Mouse (Mus musculus) ovary, adult 10 weeks (tissue): ENCODE measurements around the gene Rdh12. TPM values are rescaled to one million over a fixed set of nuclear protein-coding genes. Genes with fewer than 3 reads are reported as not detected.

Experiments
- polyA plus RNA-seq: library from polyadenylated mRNA; stranded (reverse); fragments of 350-450 nt; fragmentation: Illumina TruSeq; extraction: RNeasy Lipid Tissue Mini Kit (QIAGEN cat#74804); gene quantifications from one replicate; pipeline ENCODE4 v1.2.3, GENCODE M21; 2014

The Rdh12 gene
- 1.1 TPM for polyA plus RNA-seq

GRCm38 (mm10) chr12:79208703-79209464 lies at the start of gene Rdh12:
TSS of gene Rdh12 (plus strand) at chr12:79208914.

DNA sequence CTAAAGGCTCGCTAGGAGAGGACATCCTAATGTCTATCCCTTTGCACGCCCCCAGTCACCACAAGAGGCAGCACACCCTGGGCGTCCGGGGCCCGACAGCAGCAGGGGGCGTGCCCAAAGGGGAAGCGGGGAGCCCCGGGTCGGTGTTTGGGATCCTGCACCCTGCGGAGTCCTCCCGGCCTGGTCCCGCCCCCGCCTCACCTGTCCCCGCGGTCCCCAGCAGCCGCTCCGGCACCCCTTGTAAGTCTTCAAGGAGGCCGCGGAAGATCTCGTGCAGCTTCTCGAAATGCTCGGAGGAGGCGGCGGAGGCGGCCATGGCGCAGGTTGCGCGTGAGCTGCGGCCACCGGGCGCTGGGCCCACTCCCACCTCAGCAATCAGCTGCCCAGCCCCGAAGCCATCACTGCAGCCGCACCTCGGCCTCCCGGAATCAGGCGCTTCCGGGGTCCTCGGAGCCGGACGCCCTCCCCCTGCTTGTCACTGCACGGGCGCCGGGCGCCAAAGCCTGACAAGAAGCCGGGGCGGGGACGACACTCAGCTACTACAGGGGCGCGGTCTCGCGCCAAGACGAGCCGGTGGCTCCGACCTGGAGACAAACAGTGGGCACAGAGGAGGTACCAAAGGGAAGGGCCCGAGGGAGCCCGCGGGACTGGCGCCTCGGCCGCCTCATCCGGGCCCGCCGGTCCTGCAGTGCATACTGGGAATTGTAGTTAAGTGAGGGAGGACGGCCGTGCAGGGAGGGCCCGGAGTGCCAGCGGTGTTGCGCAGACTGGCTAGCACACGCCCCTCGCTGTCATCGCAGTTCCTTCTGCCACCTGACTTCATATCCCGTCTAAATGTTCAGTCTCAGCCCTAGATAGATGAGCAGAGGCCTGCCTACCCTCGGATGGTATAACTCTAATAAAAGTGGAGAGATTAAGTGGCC lies 36.4 kb upstream of the Rdh12 start, which contains the start of gene Vti1b:
TSS of gene Vti1b (minus strand) at position 649 of the 923 bp plus-strand sequence.

GRCm38 (mm10) chr12:79192193-79192592 lies 16.5 kb upstream of the Rdh12 start, which contains the start of gene Rdh11:
TSS of gene Rdh11 (minus strand) at chr12:79192293.

Other genes with a start within 250 kb of the Rdh12 start
- 9.6 TPM for gene Tmem229b, start 201.3 kb upstream of the Rdh12 start, polyA plus RNA-seq
- gene Plekhh1, start 179.8 kb upstream of the Rdh12 start, polyA plus RNA-seq = 25.8 TPM
- gene Pigh, start 119.3 kb upstream of the Rdh12 start, polyA plus RNA-seq = 34.4 TPM
- gene Arg2, start 78.1 kb upstream of the Rdh12 start, polyA plus RNA-seq = 16.9 TPM
- gene Vti1b, start 36.2 kb upstream of the Rdh12 start, polyA plus RNA-seq = 61.5 TPM
- gene Rdh11, start 16.6 kb upstream of the Rdh12 start, polyA plus RNA-seq = 44.9 TPM
- gene Zfyve26, start 87.4 kb downstream of the Rdh12 start, polyA plus RNA-seq = 10.6 TPM
- gene Rad51b, start 88.4 kb downstream of the Rdh12 start, polyA plus RNA-seq = 4.7 TPM